Mouse (Mus musculus) kidney, adult 2 months (tissue): ENCODE measurements around the gene Ndufaf2.

ENCODE experiments used
- CTCF ChIP-seq: fragments of 200-500 bp; conservative IDR thresholded peaks from 2 replicates; pipeline ENCODE4 v1.5.1; 2011; ENCODE audit warnings: low read depth, mild to moderate bottlenecking, control low read depth, low read length, moderate library complexity, mixed read lengths; ENCODE audit not compliant: insufficient read depth, insufficient read length
- POLR2A ChIP-seq: fragments of 200-500 bp; IDR thresholded peaks from one replicate; pipeline ENCODE4 v1.6.1; 2011; ENCODE audit warnings: low read depth, low read length, control low read depth

- TF ChIP-seq CTCF (no peak), POLR2A (no peak)
Measured at GRCm38 (mm10) chr13:107962741-107963140, 195.7 kb downstream of the Ndufaf2 start.
